Mouse (Mus musculus) G1E (cell line): Measurements from ENCODE around the gene Olfr1472.

ENCODE experiments used
- CTCF ChIP-seq: IDR thresholded peaks from 2 replicates; pipeline ENCODE4 v1.5.1; 2012; ENCODE audit warnings: low read depth, low read length, inconsistent platforms, mixed read lengths
- GATA1 ChIP-seq: IDR thresholded peaks from 2 replicates; pipeline ENCODE4 v1.6.1; 2012; ENCODE audit warnings: borderline replicate concordance, low read length, inconsistent platforms, mixed read lengths
- POLR2AphosphoS5 ChIP-seq: IDR thresholded peaks from 2 replicates; pipeline ENCODE4 v1.6.1; 2012; ENCODE audit warnings: low read depth, low read length, inconsistent platforms; ENCODE audit not compliant: insufficient replicate concordance
- TAL1 ChIP-seq: conservative IDR thresholded peaks from 2 replicates; pipeline ENCODE4 v1.6.1; 2012; ENCODE audit warnings: low read depth, low read length, inconsistent platforms, mixed read lengths

DNA sequence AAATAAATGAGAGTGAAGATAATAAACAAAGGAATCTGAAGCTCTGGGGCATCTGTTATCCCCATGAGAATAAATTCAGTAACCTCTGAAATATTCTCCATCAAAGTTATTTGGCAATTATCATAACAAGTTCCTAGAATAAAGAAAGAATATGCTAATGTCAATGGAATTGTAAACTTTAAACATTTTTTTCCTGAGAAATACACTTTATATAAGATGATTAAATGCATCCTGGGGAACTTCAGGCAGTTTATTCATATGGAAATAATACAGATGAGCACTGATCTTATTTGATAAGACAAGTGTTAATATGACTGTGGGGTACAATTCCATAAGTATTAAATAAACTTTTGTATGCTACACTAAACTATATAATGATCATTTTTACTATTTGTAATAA lies 24.2 kb upstream of the Olfr1472 start, which contains the start of gene Olfr1475:
- TF ChIP-seq TAL1 (no peak), CTCF (no peak), GATA1 (no peak), POLR2AphosphoS5 (no peak)
